ENCODE assay signal across 8 mouse cellular contexts in the genomic region with DNA sequence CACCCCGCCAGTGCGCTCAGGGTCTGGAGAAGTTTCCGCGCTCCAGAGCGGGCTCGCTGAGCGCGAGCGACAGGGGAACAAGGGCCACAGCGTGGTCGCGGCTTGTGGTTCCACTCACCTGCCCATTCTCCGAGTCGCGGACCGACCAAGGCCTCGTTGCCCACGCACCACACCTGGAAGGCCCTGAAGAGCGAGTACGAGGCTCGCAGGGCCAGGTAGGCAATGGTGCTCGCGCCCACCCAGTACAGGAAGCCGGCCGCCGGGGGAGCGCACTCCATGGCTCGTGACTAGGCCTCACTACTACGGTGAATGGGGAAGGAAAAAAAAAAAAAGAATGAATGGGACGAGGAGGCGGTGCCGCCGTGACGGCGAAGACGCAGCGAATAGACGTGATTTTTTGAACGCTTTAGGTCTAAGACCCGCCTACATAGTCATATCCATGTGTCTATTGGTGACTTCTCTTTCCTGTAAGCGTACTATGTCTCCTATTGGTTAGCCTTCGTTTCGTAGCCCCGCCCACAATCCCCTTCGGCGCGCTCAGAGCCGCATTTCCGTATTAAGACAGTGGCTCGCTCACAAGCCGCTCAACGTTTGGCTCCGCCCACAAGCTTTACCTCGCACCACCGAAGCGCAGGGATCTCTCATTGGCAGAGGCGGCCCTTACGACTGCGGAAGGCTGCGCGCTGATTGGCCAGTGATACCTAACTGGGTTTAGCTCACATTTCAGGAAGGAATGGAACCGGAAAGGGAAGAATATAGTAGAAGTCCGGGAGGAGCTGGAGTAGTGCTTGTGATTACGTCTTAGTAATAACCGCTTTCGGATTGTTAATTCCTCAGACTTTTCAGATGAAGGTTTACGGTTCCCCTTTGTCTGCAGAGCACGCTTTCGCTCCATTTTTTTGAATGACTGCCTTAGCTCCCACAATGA. TPM values are rescaled to one million over a fixed set of nuclear protein-coding genes. Genes with fewer than 3 reads are reported as not detected.
A peak's percentile ranks its signal among the peaks of the same experiment; 100 is the strongest.
DNase-seq lines count a peak whose midpoint lies in the region; ATAC-seq lines count a peak whose summit lies in the region.

A gene (minus strand): TSS at position 373 of the 928 bp plus-strand sequence.

- peak within 1 kb of the TSS; percentile 86 to 93 for H3K4me3 ChIP-seq in heart, embryonic 14.5 days (ENCODE audit: control insufficient read depth in 1 of 2, insufficient read depth in 1 of 2, low read depth in 1 of 2, low read length in 2 of 2)
- H3K4me3 ChIP-seq in liver, embryonic 13.5 days (replicated peaks), result peak within 1 kb of the TSS; percentile 82
- H3K4me3 ChIP-seq in stomach, embryonic 16.5 days (replicated peaks; ENCODE audit: low read length), result peak within 1 kb of the TSS; percentile 62

- under 1% methylated on average over 69 of the region's 69 CpGs for WGBS in heart, embryonic 14.5 days
- under 1% methylated on average over 68 of the region's 69 CpGs for WGBS in liver, embryonic 13.5 days (ENCODE audit: insufficient replicate concordance)
- under 1% methylated on average over 69 of the region's 69 CpGs for WGBS in stomach, embryonic 16.5 days

- peak within 1 kb of the TSS; percentile 91 to 97 for H3K27ac ChIP-seq in heart, embryonic 14.5 days (replicated peaks in 1 of 2; ENCODE audit: control insufficient read depth in 1 of 2, insufficient read depth in 1 of 2, low read depth in 2 of 2, low read length in 2 of 2)
- peak within 1 kb of the TSS; percentile 77 for H3K27ac ChIP-seq in liver, embryonic 13.5 days
- peak within 1 kb of the TSS; percentile 87 for H3K27ac ChIP-seq in stomach, embryonic 16.5 days (ENCODE audit: low read length)

- no peaks in the 10 kb centered on the region for H3K9me3 ChIP-seq in heart, embryonic 14.5 days (ENCODE audit: control insufficient read depth, low read length)
- H3K9me3 ChIP-seq in liver, embryonic 13.5 days (replicated peaks), result no peaks in the 10 kb centered on the region
- no peaks in the 10 kb centered on the region for H3K9me3 ChIP-seq in stomach, embryonic 16.5 days (replicated peaks; ENCODE audit: control insufficient read depth, low read length)

- H3K27me3 ChIP-seq in heart, embryonic 14.5 days (ENCODE audit: control insufficient read depth, insufficient read depth, low read length), result no peaks in the 10 kb centered on the region
- H3K27me3 ChIP-seq in liver, embryonic 13.5 days, result 0 out of 2 replicates have a peak, but pooled peaks cover under 1% of the 10 kb centered on the region
- no peaks in the 10 kb centered on the region for H3K27me3 ChIP-seq in stomach, embryonic 16.5 days (ENCODE audit: control insufficient read depth, insufficient read depth, low read length)

- H3K9ac ChIP-seq in heart, embryonic 14.5 days (ENCODE audit: low read length), result peak within 1 kb of the TSS; percentile 93
- H3K9ac ChIP-seq in liver, embryonic 13.5 days, result peak within 1 kb of the TSS; percentile 90
- H3K9ac ChIP-seq in stomach, embryonic 16.5 days (ENCODE audit: low read length), result peak within 1 kb of the TSS; percentile 88

- H3K4me2 ChIP-seq in heart, embryonic 14.5 days (ENCODE audit: low read length), result peak within 1 kb of the TSS; percentile 66
- peak within 1 kb of the TSS; percentile 92 for H3K4me2 ChIP-seq in liver, embryonic 13.5 days
- peak within 1 kb of the TSS; percentile 85 for H3K4me2 ChIP-seq in stomach, embryonic 16.5 days (ENCODE audit: low read depth, low read length)

- no peaks in the 10 kb centered on the region for H3K36me3 ChIP-seq in heart, embryonic 14.5 days (ENCODE audit: control insufficient read depth, insufficient read depth, low read length)
- H3K36me3 ChIP-seq in liver, embryonic 13.5 days, result no peaks in the 10 kb centered on the region
- H3K36me3 ChIP-seq in stomach, embryonic 16.5 days (ENCODE audit: control insufficient read depth, insufficient read depth, low read length), result no peaks in the 10 kb centered on the region

- peak; percentile 96 for ATAC-seq in CD4-positive, CD25-positive, alpha-beta regulatory T cell, adult 4 months
- peak; percentile 100 for ATAC-seq in heart, embryonic 14.5 days (ENCODE audit: insufficient number of reproducible peaks, insufficient read depth, low FRiP score, low read depth)
- ATAC-seq in liver, embryonic 13.5 days (ENCODE audit: low read depth), result peak; percentile 98
- ATAC-seq in stomach, embryonic 16.5 days (ENCODE audit: insufficient read depth, low FRiP score), result peak; percentile 99

- peaks cover 8 to 27% of the 10 kb centered on the region in 2 experiments for H3K4me1 ChIP-seq in heart, embryonic 14.5 days (ENCODE audit: control insufficient read depth in 2 of 2, insufficient read depth in 2 of 2, low read length in 2 of 2)
- H3K4me1 ChIP-seq in liver, embryonic 13.5 days (replicated peaks), result peaks cover 41% of the 10 kb centered on the region
- peaks cover 10% of the 10 kb centered on the region; the same call in 1 of the 2 replicates for H3K4me1 ChIP-seq in stomach, embryonic 16.5 days (ENCODE audit: control insufficient read depth, insufficient read depth, low read length)

- DNase-seq in c-Kit-negative CD71-positive TER-119-positive erythroid progenitor cells, embryonic 14.5 days (ENCODE audit: low read depth, low spot score), result peak; percentile 100
- DNase-seq in fibroblast of lung, adult 2 months (ENCODE audit: low read depth), result peak; percentile 100
- peak; percentile 100 for DNase-seq in kidney, postnatal 14 days
- peak; percentile 99 for DNase-seq in liver, embryonic 13.5 days
- peak; percentile 96 for DNase-seq in neural tube, embryonic 10.5 days (ENCODE audit: extremely low spot score, low spot score)

RNA-seq across cellular contexts. Expression of the gene that starts here (rescaled TPM):
- polyA plus RNA-seq in CD4-positive, CD25-positive, alpha-beta regulatory T cell, adult 4 months (2017; shearing (Covaris generic)), result 10 to 100 TPM; 67.2 to 71.4 TPM
- polyA plus RNA-seq in heart, embryonic 14.5 days (2014; fragmentation: Nextera tagmentation; extraction: Ambion mirVana), result 57.5 and 61.5 TPM in 2 replicates
- 69.2 and 75.1 TPM in 2 replicates for polyA plus RNA-seq in liver, embryonic 13.5 days (2015; fragmentation: Nextera tagmentation; extraction: Ambion mirVana)
- 139 and 158 TPM in 2 replicates for polyA plus RNA-seq in stomach, embryonic 16.5 days (2015; fragmentation: Nextera tagmentation; extraction: Ambion mirVana)

Comparison
In these comparisons a context has a peak if more than half of its experiments do, and no peak if none do; other contexts are left out.
1. Peak in every context shown above with its lines: DNase-seq, ATAC-seq, H3K4me3 ChIP-seq and H3K27ac ChIP-seq.